Mouse (Mus musculus) lung, adult 2 months (tissue): ENCODE data around the gene H3f3b.

Experiments
- CTCF ChIP-seq: fragments of 200-500 bp; IDR thresholded peaks from 2 replicates; pipeline ENCODE4 v1.5.1; 2011; ENCODE audit warnings: mild to moderate bottlenecking, low read length, control low read depth; ENCODE audit not compliant: insufficient read depth
- POLR2A ChIP-seq: fragments of 200-500 bp; IDR thresholded peaks from 2 replicates; pipeline ENCODE4 v1.6.1; 2011; ENCODE audit warnings: low read depth, mild to moderate bottlenecking, control low read depth, low read length, borderline replicate concordance; ENCODE audit errors: extremely low read depth

DNA sequence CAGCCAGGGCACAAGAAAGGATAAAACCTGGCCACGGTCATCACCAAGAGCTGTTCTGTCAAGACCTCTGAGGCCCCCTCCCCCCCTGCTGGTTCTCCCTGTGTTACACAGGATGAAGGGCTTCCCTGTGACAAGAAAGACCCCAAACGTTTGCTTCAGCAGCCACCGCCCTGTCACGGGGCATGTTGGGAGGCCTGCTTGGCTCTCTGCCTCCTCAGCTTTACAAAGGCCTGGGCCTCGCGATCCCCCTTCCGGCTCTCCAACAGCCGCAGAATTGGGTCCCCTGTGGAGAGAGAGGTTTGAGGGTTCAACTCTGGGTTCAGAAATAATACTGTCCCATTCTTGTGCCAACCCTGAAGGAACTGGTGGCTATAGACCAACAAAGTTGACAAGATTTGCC lies 34.8 kb upstream of the H3f3b start:
- TF ChIP-seq CTCF (no peak), POLR2A (no peak)
